Mouse (Mus musculus) liver, embryonic 14.5 days (tissue): ENCODE measurements around the gene Aimp2.

Experiments
- CTCF ChIP-seq: IDR thresholded peaks from 2 replicates; pipeline ENCODE4 v1.5.1; 2016; ENCODE audit warnings: antibody characterized with exemption, low read depth, control low read depth
- EP300 ChIP-seq: IDR thresholded peaks from 2 replicates; pipeline ENCODE4 v1.6.1; 2016; ENCODE audit warnings: antibody characterized with exemption, low read depth

DNA sequence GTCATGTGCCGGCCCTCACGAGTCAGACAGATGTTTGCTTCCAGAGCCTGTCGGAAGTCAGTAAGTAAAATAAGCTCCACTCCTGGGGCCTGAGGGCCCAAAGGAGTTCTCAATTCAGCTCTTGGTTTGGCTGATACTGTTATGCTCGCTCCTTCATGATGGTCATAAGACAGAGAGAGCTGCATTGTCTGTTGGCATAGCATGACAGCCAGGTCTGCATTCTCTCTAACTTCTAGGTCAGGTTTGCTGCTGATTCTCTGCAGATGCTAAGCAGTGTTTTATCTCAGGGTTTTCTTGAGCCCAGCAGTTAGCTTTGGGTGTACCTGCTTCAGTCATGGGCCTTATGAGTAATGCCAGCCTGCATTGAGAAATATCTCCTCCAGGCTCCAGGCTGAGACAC lies 19.6 kb upstream of the Aimp2 start:
- TF ChIP-seq EP300 (no peak), CTCF (no peak)
